Mouse (Mus musculus) E14TG2a.4 (cell line): ENCODE results near the gene 1110059E24Rik.

Source experiments
- H3K27me3 ChIP-seq: 2 replicates; pipeline ENCODE4 v1.6.1; 2014; ENCODE audit warnings: low read length, control low read depth; ENCODE audit not compliant: insufficient read depth
- H3K36me3 ChIP-seq: 2 replicates; pipeline ENCODE4 v1.6.1; 2014; ENCODE audit warnings: low read length, control low read depth; ENCODE audit not compliant: insufficient read depth
- H3K4me1 ChIP-seq: replicated peaks from 2 replicates; pipeline ENCODE4 v1.6.1; 2014; ENCODE audit warnings: low read depth, low read length, control low read depth
- H3K4me3 ChIP-seq: replicated peaks from 2 replicates; pipeline ENCODE4 v1.5.1; 2014; ENCODE audit warnings: mild to moderate bottlenecking, low read length
- H3K9me3 ChIP-seq: 2 replicates; pipeline ENCODE4 v1.6.1; 2014; ENCODE audit warnings: low read length, control low read depth
- CTCF ChIP-seq: conservative IDR thresholded peaks from 2 replicates; pipeline ENCODE4 v1.5.1; 2014; ENCODE audit warnings: low read length
- NANOG ChIP-seq: IDR thresholded peaks from 2 replicates; pipeline ENCODE4 v1.6.1; 2014; ENCODE audit warnings: borderline replicate concordance, low read length, mixed read lengths
- POU5F1 ChIP-seq: IDR thresholded peaks from 2 replicates; pipeline ENCODE4 v1.6.1; 2014; ENCODE audit warnings: low read length, borderline replicate concordance

1110059E24Rik gene

GRCm38 (mm10) chr19:21611725-21612575 lies 40.8 kb downstream of the 1110059E24Rik start:
- no peak for TF ChIP-seq POU5F1
- no peak for TF ChIP-seq CTCF
- TF ChIP-seq NANOG: no peak
- H3K9me3 ChIP-seq: no peaks in the 10 kb centered on the region
- H3K4me1 ChIP-seq: peaks cover 25% of the 10 kb centered on the region
- no peaks in the 10 kb centered on the region for H3K36me3 ChIP-seq
- H3K27me3 ChIP-seq: no peaks in the 10 kb centered on the region
- no peak overlapping the region for H3K4me3 ChIP-seq

- H3K9me3 ChIP-seq: no peaks in the 10 kb centered on the region
- no peak overlapping the region for H3K4me3 ChIP-seq
- no peaks in the 10 kb centered on the region for H3K36me3 ChIP-seq
- TF ChIP-seq NANOG: no peak
- no peak for TF ChIP-seq POU5F1
- no peak for TF ChIP-seq CTCF
- no peaks in the 10 kb centered on the region for H3K27me3 ChIP-seq
- H3K4me1 ChIP-seq: peaks cover 25% of the 10 kb centered on the region
These were observed 41.5 kb downstream of the 1110059E24Rik start for GRCm38 (mm10) chr19:21611297-21611696.

GRCm38 (mm10) chr19:21610240-21610639 lies 42.5 kb downstream of the 1110059E24Rik start:
- Histone ChIP-seq H3K36me3 (no peaks in the 10 kb centered on the region), H3K27me3 (no peaks in the 10 kb centered on the region), H3K9me3 (no peaks in the 10 kb centered on the region), H3K4me1 (peaks cover 33% of the 10 kb centered on the region), H3K4me3 (no peak overlapping the region)
- TF ChIP-seq POU5F1: no peak
- no peak for TF ChIP-seq NANOG

GRCm38 (mm10) chr19:21605294-21605693 lies 47.5 kb downstream of the 1110059E24Rik start:
- Histone ChIP-seq H3K36me3 (no peaks in the 10 kb centered on the region), H3K9me3 (peaks cover 6% of the 10 kb centered on the region), H3K27me3 (no peaks in the 10 kb centered on the region), H3K4me1 (peaks cover 47% of the 10 kb centered on the region), H3K4me3 (no peak overlapping the region)
- TF ChIP-seq CTCF (no peak), NANOG (no peak), POU5F1 (no peak)

- Histone ChIP-seq H3K27me3 (no peaks in the 10 kb centered on the region), H3K9me3 (peaks cover 6% of the 10 kb centered on the region), H3K4me3 (peak overlapping the region; percentile 48), H3K36me3 (no peaks in the 10 kb centered on the region), H3K4me1 (peaks cover 47% of the 10 kb centered on the region)
- no peak for TF ChIP-seq POU5F1
- TF ChIP-seq NANOG: no peak
- no peak for TF ChIP-seq CTCF
These were observed 48.9 kb downstream of the 1110059E24Rik start for GRCm38 (mm10) chr19:21603836-21604235.

GRCm38 (mm10) chr19:21601541-21602101 lies 51.2 kb downstream of the 1110059E24Rik start:
- TF ChIP-seq CTCF (no peak), NANOG (peak; percentile 55; the same call in 1 of the 2 replicates)
- Histone ChIP-seq H3K36me3 (peaks cover 17% of the 10 kb centered on the region), H3K27me3 (no peaks in the 10 kb centered on the region), H3K4me3 (no peak overlapping the region), H3K4me1 (peaks cover 45% of the 10 kb centered on the region), H3K9me3 (peaks cover 6% of the 10 kb centered on the region)

- TF ChIP-seq CTCF (no peak), NANOG (no peak), POU5F1 (no peak)
- Histone ChIP-seq H3K4me1 (peaks cover 33% of the 10 kb centered on the region), H3K9me3 (0 out of 2 replicates have a peak, but pooled peaks cover 5% of the 10 kb centered on the region), H3K4me3 (no peak overlapping the region), H3K36me3 (peaks cover 27% of the 10 kb centered on the region), H3K27me3 (no peaks in the 10 kb centered on the region)
These were observed 54.0 kb downstream of the 1110059E24Rik start for GRCm38 (mm10) chr19:21598659-21599352.

- TF ChIP-seq POU5F1: no peak
- TF ChIP-seq NANOG: no peak
- no peak for TF ChIP-seq CTCF
- Histone ChIP-seq H3K36me3 (peaks cover 27% of the 10 kb centered on the region), H3K4me1 (peaks cover 19% of the 10 kb centered on the region), H3K9me3 (0 out of 2 replicates have a peak, but pooled peaks cover 5% of the 10 kb centered on the region), H3K4me3 (no peak overlapping the region), H3K27me3 (no peaks in the 10 kb centered on the region)
These were observed 58.1 kb downstream of the 1110059E24Rik start for GRCm38 (mm10) chr19:21594676-21595075.
